Mouse (Mus musculus) ovary, adult 10 weeks (tissue): Measurements from ENCODE around the gene Pnpla8. TPM values are rescaled to one million over a fixed set of nuclear protein-coding genes. Genes with fewer than 3 reads are reported as not detected.

Experiments
- polyA plus RNA-seq: library from polyadenylated mRNA; stranded (reverse); fragments of 350-450 nt; fragmentation: Illumina TruSeq; extraction: RNeasy Lipid Tissue Mini Kit (QIAGEN cat#74804); gene quantifications from one replicate; pipeline ENCODE4 v1.2.3, GENCODE M21; 2014

The Pnpla8 gene
- 273 TPM for polyA plus RNA-seq

GRCm38 (mm10) chr12:44221070-44221469 is at the start of gene Pnpla8:
Pnpla8 (plus strand) TSS chr12:44221370.

GRCm38 (mm10) chr12:44209824-44210752 is 11.1 kb upstream of the Pnpla8 start, which contains the start of gene Dnajb9:
Dnajb9 (minus strand) TSS chr12:44210326.

GRCm38 (mm10) chr12:44328381-44329315 is 107.5 kb downstream of the Pnpla8 start, which contains the start of gene Nrcam:
Nrcam (plus strand) TSS chr12:44328885.

Other genes with a start within 250 kb of the Pnpla8 start
- gene Dnajb9, start 11.0 kb upstream of the Pnpla8 start, polyA plus RNA-seq, result 405 TPM
- 27.2 TPM for gene Nrcam, start 107.5 kb downstream of the Pnpla8 start, polyA plus RNA-seq